In the genomic region with DNA sequence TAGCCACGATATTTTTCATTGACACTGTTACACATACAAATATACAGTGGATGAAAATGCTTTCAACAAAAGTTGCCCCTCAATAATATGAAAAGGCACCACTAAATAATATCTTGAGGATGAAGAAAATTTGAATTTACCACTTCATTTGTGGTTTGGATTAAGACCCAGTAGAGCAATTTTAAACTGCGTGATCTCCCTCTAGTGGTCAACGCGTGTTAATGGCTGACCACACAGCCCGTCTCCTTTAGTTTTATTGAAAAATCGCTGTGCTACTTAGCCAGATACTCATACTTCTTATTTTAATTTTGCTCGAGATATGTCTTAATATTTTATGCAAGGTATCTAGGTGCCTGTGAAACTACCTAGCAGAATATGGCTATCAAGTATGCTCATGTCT, we compare ENCODE assay signal across 9 mouse cellular contexts.
DNase-seq lines count a peak whose midpoint lies in the region; ATAC-seq lines count a peak whose summit lies in the region.
"Had no signal": no experiment of that assay in that cellular context is flagged by ENCODE, and none has a peak within 500 bp of the region (broad histone marks: within the 10 kb centered on the region; RNA-seq: fewer than 3 reads in every experiment).

No protein-coding gene starts in this region.

- no peak for ATAC-seq in embryonic facial prominence, embryonic 11.5 days (replicated peaks; ENCODE audit: insufficient number of reproducible peaks, low FRiP score, low TSS enrichment, low read depth)

- H3K9me3 ChIP-seq in embryonic facial prominence, embryonic 11.5 days (replicated peaks; ENCODE audit: control insufficient read depth, low read length) = no peaks in the 10 kb centered on the region
- H3K9me3 ChIP-seq: embryonic facial prominence, embryonic 15.5 days had no signal

- WGBS in embryonic facial prominence, embryonic 11.5 days = 19% methylated on average over 7 of the region's 7 CpGs

- H3K4me2 ChIP-seq in embryonic facial prominence, embryonic 11.5 days (ENCODE audit: low read depth, low read length) = no peak overlapping the region
- H3K4me2 ChIP-seq: embryonic facial prominence, embryonic 15.5 days had no signal

- no peak overlapping the region for H3K9ac ChIP-seq in embryonic facial prominence, embryonic 11.5 days (replicated peaks; ENCODE audit: low read length)
- H3K9ac ChIP-seq: embryonic facial prominence, embryonic 15.5 days had no signal

- DNase-seq in heart, postnatal 10 days = peak; percentile 8 to 21
- DNase-seq in heart, adult 9 months (ENCODE audit: low spot score in 2 of 2) = no peak
- peak; percentile 1 for DNase-seq in ovary, postnatal 14 days (ENCODE audit: low spot score)
- DNase-seq in ovary, postnatal 10 days (ENCODE audit: low spot score) = no peak
- peak; percentile 74 for DNase-seq in embryonic facial prominence, embryonic 11.5 days (ENCODE audit: low spot score)
- DNase-seq in spleen, postnatal 10 days (ENCODE audit: low spot score in 2 of 2) = no peak
- no peak for DNase-seq in layer of hippocampus, adult 9-10 months (ENCODE audit: low spot score)
- DNase-seq in left cerebral cortex, adult 11 months (ENCODE audit: low spot score) = no peak

- no peaks in the 10 kb centered on the region for H3K36me3 ChIP-seq in embryonic facial prominence, embryonic 11.5 days (replicated peaks; ENCODE audit: control insufficient read depth, insufficient read depth, low read depth, low read length)
- H3K36me3 ChIP-seq: embryonic facial prominence, embryonic 15.5 days had no signal

- H3K4me3 ChIP-seq in embryonic facial prominence, embryonic 11.5 days (ENCODE audit: low read depth, low read length) = no peak overlapping the region
- H3K4me3 ChIP-seq: embryonic facial prominence, embryonic 15.5 days had no signal

- H3K27ac ChIP-seq in embryonic facial prominence, embryonic 11.5 days (replicated peaks; ENCODE audit: low read depth, low read length) = no peak overlapping the region
- H3K27ac ChIP-seq: embryonic facial prominence, embryonic 15.5 days had no signal

- no peaks in the 10 kb centered on the region for H3K4me1 ChIP-seq in embryonic facial prominence, embryonic 11.5 days (ENCODE audit: control insufficient read depth, insufficient read depth, low read length)
- H3K4me1 ChIP-seq: embryonic facial prominence, embryonic 15.5 days had no signal

- intact Hi-C loops in heart, postnatal 10 days (cut with DNase I) = loop anchor here (1.0 to 2.0 kb wide), 2 partner anchors 262 to 451 kb away; no protein-coding TSS in a partner anchor

- no peaks in the 10 kb centered on the region for H3K27me3 ChIP-seq in embryonic facial prominence, embryonic 11.5 days (ENCODE audit: control insufficient read depth, insufficient read depth, low read length)
- H3K27me3 ChIP-seq: embryonic facial prominence, embryonic 15.5 days had no signal

Comparison
In these comparisons a context has a peak if more than half of its experiments do, and no peak if none do; other contexts are left out.
1. DNase-seq: peak in heart, postnatal 10 days (2 of 2), ovary, postnatal 14 days (single experiment) and embryonic facial prominence, embryonic 11.5 days (single experiment); none in heart, adult 9 months (0 of 2), ovary, postnatal 10 days (single experiment), spleen, postnatal 10 days (0 of 2), layer of hippocampus, adult 9-10 months (single experiment) and left cerebral cortex, adult 11 months (single experiment).